Comparison of ENCODE assay signal across 11 mouse cellular contexts in the genomic region with DNA sequence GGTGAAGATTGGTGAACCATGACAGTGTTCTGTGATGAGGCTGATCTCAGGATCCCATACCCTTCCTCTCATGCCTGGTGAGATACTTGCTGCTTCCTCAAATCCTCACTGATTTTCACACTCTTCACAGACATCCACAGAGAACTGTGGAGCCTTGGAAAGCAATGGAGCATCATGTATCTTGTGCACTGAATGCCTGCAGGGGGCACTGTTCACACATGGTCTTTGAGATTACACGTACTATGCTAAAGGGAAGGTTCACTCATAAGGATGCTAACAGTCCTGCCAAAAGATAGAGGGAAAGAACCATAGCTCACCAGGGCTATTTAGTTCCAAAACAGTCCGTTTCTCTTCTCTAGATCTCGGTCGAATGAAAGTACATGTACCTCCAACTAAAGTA. TPM values are rescaled to one million over a fixed set of nuclear protein-coding genes. Genes with fewer than 3 reads are reported as not detected.
DNase-seq lines count a peak whose midpoint lies in the region; ATAC-seq and TF ChIP-seq lines count a peak whose summit lies in the region.
"Had no signal": no experiment of that assay in that cellular context is flagged by ENCODE, and none has a peak within 500 bp of the region (broad histone marks: within the 10 kb centered on the region; RNA-seq: fewer than 3 reads in every experiment).

No protein-coding gene starts in this region.

- TF ChIP-seq EP300 in heart, postnatal 0 days (IDR thresholded peaks at IDR 0.05; ENCODE audit: low read depth) = no peak

- H3K27me3 ChIP-seq in heart, postnatal 0 days (ENCODE audit: control insufficient read depth, insufficient read depth, low read length) = no peaks in the 10 kb centered on the region
- no peaks in the 10 kb centered on the region for H3K27me3 ChIP-seq in heart, embryonic 10.5 days (ENCODE audit: insufficient read depth, poor library complexity, severe bottlenecking)
- H3K27me3 ChIP-seq: heart, embryonic 15.5 days; stomach, embryonic 15.5 days had no signal

- no peaks in the 10 kb centered on the region for H3K9me3 ChIP-seq in heart, postnatal 0 days (replicated peaks; ENCODE audit: control insufficient read depth, low read length)
- H3K9me3 ChIP-seq in heart, embryonic 10.5 days = no peaks in the 10 kb centered on the region
- H3K9me3 ChIP-seq: heart, embryonic 15.5 days; stomach, embryonic 15.5 days had no signal

- no peak overlapping the region for H3K27ac ChIP-seq in heart, postnatal 0 days (ENCODE audit: low read depth)
- H3K27ac ChIP-seq in heart, embryonic 10.5 days = no peak overlapping the region
- H3K27ac ChIP-seq: heart, embryonic 15.5 days; stomach, embryonic 15.5 days had no signal

- no peak for DNase-seq in heart, postnatal 0 days (ENCODE audit: low spot score)
- DNase-seq in heart, adult 8-10 months (ENCODE audit: low spot score) = no peak
- peak; percentile 8 for DNase-seq in ovary, postnatal 36 days (ENCODE audit: low spot score)
- no peak for DNase-seq in ovary, postnatal 10 days (ENCODE audit: low spot score)
- DNase-seq in embryo, embryonic 10.5 days (ENCODE audit: low spot score) = peak; percentile 63
- DNase-seq in retina, postnatal 1 day = peak; percentile 19
- DNase-seq in gastrocnemius, postnatal 4 days (ENCODE audit: low spot score in 2 of 2) = no peak
- DNase-seq in heart, embryonic 10.5 days (ENCODE audit: low spot score) = no peak

- ATAC-seq in heart, postnatal 0 days (ENCODE audit: insufficient read depth, low read depth) = no peak

- peak; percentile 46 for TF ChIP-seq CTCF in heart, postnatal 0 days (IDR thresholded peaks at IDR 0.05; ENCODE audit: low read depth)

- WGBS in heart, postnatal 0 days = 51% methylated on average over 4 of the region's 4 CpGs
- 56% methylated on average over 4 of the region's 4 CpGs for WGBS in heart, embryonic 10.5 days

- no peaks in the 10 kb centered on the region for H3K36me3 ChIP-seq in heart, postnatal 0 days (replicated peaks; ENCODE audit: control insufficient read depth, insufficient read depth, low read length)
- no peaks in the 10 kb centered on the region for H3K36me3 ChIP-seq in heart, embryonic 10.5 days
- H3K36me3 ChIP-seq: heart, embryonic 15.5 days; stomach, embryonic 15.5 days had no signal

- no peak overlapping the region for H3K9ac ChIP-seq in heart, postnatal 0 days (replicated peaks; ENCODE audit: low read depth, low read length)
- H3K9ac ChIP-seq: heart, embryonic 15.5 days; stomach, embryonic 15.5 days had no signal

- H3K4me2 ChIP-seq in heart, postnatal 0 days (ENCODE audit: low read depth, low read length) = no peak overlapping the region
- H3K4me2 ChIP-seq: heart, embryonic 15.5 days; stomach, embryonic 15.5 days had no signal

- H3K4me1 ChIP-seq in heart, postnatal 0 days (ENCODE audit: control insufficient read depth, insufficient read depth) = no peaks in the 10 kb centered on the region
- H3K4me1 ChIP-seq in heart, embryonic 10.5 days = no peaks in the 10 kb centered on the region
- H3K4me1 ChIP-seq: heart, embryonic 15.5 days; stomach, embryonic 15.5 days had no signal

- no peak overlapping the region for H3K4me3 ChIP-seq in heart, postnatal 0 days (ENCODE audit: low read depth, low read length)
- no peak overlapping the region for H3K4me3 ChIP-seq in heart, embryonic 10.5 days
- H3K4me3 ChIP-seq: heart, embryonic 15.5 days; stomach, embryonic 15.5 days had no signal

RNA-seq across cellular contexts. Expression of a gene that starts 5.7 kb away (rescaled TPM):
- not detected in 2 replicates for total RNA-seq in heart, postnatal 0 days (2014; rRNA removed; ENCODE audit: low replicate concordance)
- not detected in 2 replicates for polyA plus RNA-seq in heart, postnatal 0 days (2015; fragmentation: Nextera tagmentation; extraction: Ambion mirVana)
- not detected for total RNA-seq in heart, adult 8-10 months (2022)
- not detected for total RNA-seq in gastrocnemius, postnatal 4 days (2021)
- polyA plus RNA-seq in heart, embryonic 10.5 days (2016; fragmentation: Nextera tagmentation; extraction: Ambion mirVana) = not detected in 2 replicates
- polyA plus RNA-seq: heart, embryonic 15.5 days; lung, embryonic 16.5 days had no signal

RNA-seq across cellular contexts. Expression of a gene that starts 12.4 kb away (rescaled TPM):
- total RNA-seq in heart, postnatal 0 days (2014; rRNA removed; ENCODE audit: low replicate concordance) = not detected in 2 replicates
- not detected in 2 replicates for polyA plus RNA-seq in heart, postnatal 0 days (2015; fragmentation: Nextera tagmentation; extraction: Ambion mirVana)
- total RNA-seq in heart, adult 8-10 months (2022) = not detected
- total RNA-seq in gastrocnemius, postnatal 4 days (2021) = not detected
- polyA plus RNA-seq in heart, embryonic 10.5 days (2016; fragmentation: Nextera tagmentation; extraction: Ambion mirVana) = not detected in 2 replicates
- polyA plus RNA-seq: heart, embryonic 15.5 days; lung, embryonic 16.5 days; stomach, embryonic 15.5 days had no signal

RNA-seq across cellular contexts. Expression of a gene that starts 23.9 kb away (rescaled TPM):
- total RNA-seq in heart, postnatal 0 days (2014; rRNA removed; ENCODE audit: low replicate concordance) = not detected in 2 replicates
- polyA plus RNA-seq in heart, postnatal 0 days (2015; fragmentation: Nextera tagmentation; extraction: Ambion mirVana) = not detected in 2 replicates
- not detected for total RNA-seq in heart, adult 8-10 months (2022)
- not detected for total RNA-seq in gastrocnemius, postnatal 4 days (2021)
- not detected in 2 replicates for polyA plus RNA-seq in heart, embryonic 10.5 days (2016; fragmentation: Nextera tagmentation; extraction: Ambion mirVana)
- polyA plus RNA-seq: heart, embryonic 15.5 days; lung, embryonic 16.5 days; stomach, embryonic 15.5 days had no signal

RNA-seq across cellular contexts. Expression of a gene that starts 36.8 kb away (rescaled TPM):
- total RNA-seq in heart, postnatal 0 days (2014; rRNA removed; ENCODE audit: low replicate concordance) = not detected in 2 replicates
- polyA plus RNA-seq in heart, postnatal 0 days (2015; fragmentation: Nextera tagmentation; extraction: Ambion mirVana) = not detected in 2 replicates
- total RNA-seq in heart, adult 8-10 months (2022) = not detected
- total RNA-seq in gastrocnemius, postnatal 4 days (2021) = not detected
- polyA plus RNA-seq in heart, embryonic 10.5 days (2016; fragmentation: Nextera tagmentation; extraction: Ambion mirVana) = not detected in 2 replicates
- polyA plus RNA-seq: heart, embryonic 15.5 days; lung, embryonic 16.5 days; stomach, embryonic 15.5 days had no signal

RNA-seq across cellular contexts. Expression of a gene that starts 46.5 kb away (rescaled TPM):
- total RNA-seq in heart, postnatal 0 days (2014; rRNA removed; ENCODE audit: low replicate concordance) = not detected in 2 replicates
- polyA plus RNA-seq in heart, postnatal 0 days (2015; fragmentation: Nextera tagmentation; extraction: Ambion mirVana) = not detected in 2 replicates
- not detected for total RNA-seq in heart, adult 8-10 months (2022)
- not detected for total RNA-seq in gastrocnemius, postnatal 4 days (2021)
- not detected in 2 replicates for polyA plus RNA-seq in heart, embryonic 10.5 days (2016; fragmentation: Nextera tagmentation; extraction: Ambion mirVana)
- polyA plus RNA-seq: heart, embryonic 15.5 days; lung, embryonic 16.5 days had no signal

Comparison
In these comparisons a context has a peak if more than half of its experiments do, and no peak if none do; other contexts are left out.
1. DNase-seq: peak in ovary, postnatal 36 days (single experiment), embryo, embryonic 10.5 days (single experiment) and retina, postnatal 1 day (single experiment); none in heart, postnatal 0 days (single experiment), heart, adult 8-10 months (single experiment), ovary, postnatal 10 days (single experiment), gastrocnemius, postnatal 4 days (0 of 2) and heart, embryonic 10.5 days (single experiment).